Mouse (Mus musculus) Patski (cell line): Measurements from ENCODE around the gene Cks1b. TPM values are rescaled to one million over a fixed set of nuclear protein-coding genes. Genes with fewer than 3 reads are reported as not detected.

Source experiments
- ATAC-seq: fragments of 100-300 bp; one replicate; pipeline ENCODE4 v1.8.0; 2021
- CTCF ChIA-PET: fragments of 350-600 bp; sonication (Branson Sonifier 250); formaldehyde crosslinking; loops from one replicate; lab custom pipeline; 2022; ENCODE audit warnings: inconsistent platforms; lab: Charles Lee
- POLR2A ChIA-PET: fragments of 350-600 bp; sonication (Branson Sonifier 250); formaldehyde crosslinking; loops from one replicate; lab custom pipeline; 2022; ENCODE audit warnings: antibody characterized with exemption, inconsistent platforms; lab: Charles Lee
- DNase-seq: peaks from one replicate; pipeline ENCODE4 v3.0.0-alpha.2; 2011; ENCODE audit warnings: low read depth, low spot score
- H3K27me3 ChIP-seq: fragments of 371-371 bp; one replicate; pipeline ENCODE4 v1.5.1; 2021
- CTCF ChIP-seq: fragments of 100-300 bp; IDR thresholded peaks from one replicate; pipeline ENCODE4 v1.5.1; 2021
- in situ Hi-C: fragments of 300-500 bp; cut with MboI; formaldehyde crosslinking; loops from 3 replicates; pipeline ENCODE4 v1.11.1; 2018; ENCODE audit warnings: low pct_unique_long_range_greater_than_20kb, mixed read lengths
- polyA plus RNA-seq: library from polyadenylated mRNA; unstranded; gene quantifications from one replicate; pipeline ENCODE4 v1.2.3, GENCODE M21; 2021

Cks1b gene
- polyA plus RNA-seq = 162 TPM

DNA sequence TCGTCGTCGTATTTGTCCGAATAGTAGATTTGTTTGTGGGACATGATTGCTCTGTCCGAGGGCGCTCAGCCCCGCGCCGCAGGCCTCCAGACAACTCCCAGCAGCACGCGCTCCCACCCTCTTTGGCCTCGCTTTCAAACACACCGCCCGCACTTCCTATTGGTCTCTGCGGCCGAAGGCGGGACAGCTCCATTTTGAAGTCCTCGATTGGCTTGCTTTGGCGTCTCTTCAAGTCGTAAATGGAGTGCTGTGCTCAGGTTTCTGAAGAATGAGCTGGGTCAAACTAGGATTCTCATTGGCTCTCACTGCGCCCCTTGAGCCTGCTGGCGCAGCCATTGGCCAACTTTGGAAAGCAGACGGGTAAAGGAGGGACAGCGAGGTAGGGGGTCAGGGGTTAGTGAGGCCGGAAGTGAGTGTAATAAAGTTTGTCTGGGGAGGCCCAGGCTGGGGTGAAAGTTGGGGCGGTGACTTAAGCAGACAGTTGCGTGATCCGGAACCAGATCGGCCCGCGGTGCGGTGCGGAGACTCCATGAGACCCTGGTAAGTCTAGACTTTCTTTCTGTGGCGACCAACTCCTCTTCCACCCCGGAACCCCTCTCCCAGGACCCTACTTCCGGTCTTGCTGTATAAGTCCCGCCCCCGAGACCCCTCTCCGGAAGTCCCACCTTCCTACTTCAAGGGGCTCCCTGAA is at the start of gene Cks1b, which contains the start of gene Shc1:
TSS of gene Cks1b (minus strand) at position 214 of the 691 bp plus-strand sequence.
TSS of gene Shc1 (plus strand) at position 274 of the 691 bp plus-strand sequence.
- H3K27me3 ChIP-seq = no peaks in the 10 kb centered on the region
- ChIA-PET POLR2A (interaction anchor here (1.1 to 4.2 kb wide), 8 partner anchors 12 to 36 kb away, joined by 3 to 56 read pairs (median 7); partner anchors contain the start of genes Pbxip1, Pygo2 and Zbtb7b), CTCF (interaction anchor here (1.4 to 2.6 kb wide), 4 partner anchors 19 to 63 kb away, joined by 3 to 16 read pairs (median 4); no protein-coding TSS in a partner anchor)
- DNase-seq (peak; percentile 100), ATAC-seq (peak; percentile 72)
- TF ChIP-seq CTCF = no peak
- in situ Hi-C loops = no loop called here

DNA sequence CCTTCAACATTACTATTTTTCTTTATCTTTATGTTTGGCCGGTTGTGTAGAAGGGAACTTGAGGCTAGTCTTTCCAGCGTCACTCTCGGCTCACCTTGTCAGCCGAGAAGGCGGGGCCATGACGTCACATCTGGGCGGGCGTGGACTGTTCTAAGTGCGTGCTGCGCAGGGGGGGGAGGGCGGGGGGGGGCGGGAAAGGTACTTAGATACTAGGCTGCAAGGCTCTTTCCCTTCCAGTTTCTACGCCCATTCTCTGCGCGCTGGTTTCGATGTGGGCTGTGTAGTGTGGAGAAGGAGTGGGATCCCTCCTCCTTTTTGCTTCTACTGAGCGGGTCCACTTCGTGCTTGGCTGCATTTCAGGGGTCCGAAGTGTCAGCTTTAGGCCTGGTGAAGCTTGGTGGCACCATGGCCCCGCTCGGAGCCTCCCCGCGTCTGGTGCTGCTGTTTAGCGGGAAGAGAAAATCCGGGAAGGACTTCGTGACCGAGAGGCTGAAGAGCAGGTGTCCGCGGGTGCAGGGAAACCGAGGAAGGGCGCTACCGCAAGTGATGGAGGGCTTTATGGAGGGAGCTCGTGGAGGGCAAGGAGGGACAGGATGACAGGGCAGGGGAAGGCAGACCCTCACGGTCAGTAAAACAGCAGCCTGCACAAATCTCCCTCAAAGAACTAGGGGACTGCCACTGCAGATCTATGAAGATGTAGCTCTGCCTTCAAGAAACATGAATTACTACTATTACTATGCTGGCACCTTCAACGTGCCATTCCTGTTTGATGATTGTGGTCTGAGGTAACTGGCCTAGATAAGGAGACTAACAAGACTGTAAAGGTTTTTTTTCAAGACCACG is 41.0 kb upstream of the Cks1b start:
- POLR2A ChIA-PET = interaction anchor here (0.5 to 2.8 kb wide), 7 partner anchors 22 to 1504 kb away, joined by 3 to 9 read pairs (median 4); partner anchors contain the start of gene Pbxip1
- no peaks in the 10 kb centered on the region for H3K27me3 ChIP-seq
- ATAC-seq = peak; percentile 36
- peak; percentile 57 for DNase-seq
- in situ Hi-C loops = no loop called here
- TF ChIP-seq CTCF = no peak
- CTCF ChIA-PET = interaction anchor here (0.7 to 4.8 kb wide), 12 partner anchors 9 to 120 kb away, joined by 3 to 22 read pairs (median 4); partner anchors contain the start of gene Pbxip1

DNA sequence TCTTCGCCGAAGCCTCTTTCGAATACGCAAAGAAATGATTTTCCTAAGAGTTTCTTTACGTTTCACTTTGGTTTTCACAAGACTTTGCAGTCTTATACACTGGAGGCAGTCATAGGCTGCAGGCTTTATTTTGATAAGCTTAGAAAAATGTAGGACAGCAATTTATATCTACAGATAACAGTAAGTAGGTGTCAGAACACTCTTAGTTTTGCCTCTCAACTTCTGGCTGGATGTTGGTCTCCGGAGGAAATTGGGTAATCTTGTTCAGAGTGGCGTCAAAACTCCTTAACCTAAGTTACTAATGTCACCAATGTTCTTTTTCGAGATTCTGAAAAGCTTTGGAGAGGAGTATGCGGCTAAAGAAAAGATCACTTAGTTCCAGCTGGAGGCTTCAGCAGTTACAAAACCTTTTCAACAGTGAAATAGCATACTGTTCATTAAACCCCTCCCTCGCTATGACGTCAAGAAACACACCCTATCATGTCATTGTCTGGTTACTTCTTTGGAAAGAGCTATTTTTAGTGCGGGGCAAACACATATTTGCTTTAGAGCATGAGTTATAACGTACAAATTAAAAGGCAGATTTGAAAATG is 40.3 kb upstream of the Cks1b start:
- ATAC-seq (no peak), DNase-seq (no peak)
- no peaks in the 10 kb centered on the region for H3K27me3 ChIP-seq
- in situ Hi-C loops = no loop called here
- CTCF ChIA-PET = interaction anchor here (0.8 to 4.8 kb wide), 11 partner anchors 9 to 62 kb away, joined by 3 to 22 read pairs (median 4); partner anchors contain the start of gene Pbxip1
- POLR2A ChIA-PET = interaction anchor here (1.0 to 2.8 kb wide), 5 partner anchors 22 to 50 kb away, joined by 3 to 9 read pairs (median 6); partner anchors contain the start of gene Pbxip1
- no peak for TF ChIP-seq CTCF

DNA sequence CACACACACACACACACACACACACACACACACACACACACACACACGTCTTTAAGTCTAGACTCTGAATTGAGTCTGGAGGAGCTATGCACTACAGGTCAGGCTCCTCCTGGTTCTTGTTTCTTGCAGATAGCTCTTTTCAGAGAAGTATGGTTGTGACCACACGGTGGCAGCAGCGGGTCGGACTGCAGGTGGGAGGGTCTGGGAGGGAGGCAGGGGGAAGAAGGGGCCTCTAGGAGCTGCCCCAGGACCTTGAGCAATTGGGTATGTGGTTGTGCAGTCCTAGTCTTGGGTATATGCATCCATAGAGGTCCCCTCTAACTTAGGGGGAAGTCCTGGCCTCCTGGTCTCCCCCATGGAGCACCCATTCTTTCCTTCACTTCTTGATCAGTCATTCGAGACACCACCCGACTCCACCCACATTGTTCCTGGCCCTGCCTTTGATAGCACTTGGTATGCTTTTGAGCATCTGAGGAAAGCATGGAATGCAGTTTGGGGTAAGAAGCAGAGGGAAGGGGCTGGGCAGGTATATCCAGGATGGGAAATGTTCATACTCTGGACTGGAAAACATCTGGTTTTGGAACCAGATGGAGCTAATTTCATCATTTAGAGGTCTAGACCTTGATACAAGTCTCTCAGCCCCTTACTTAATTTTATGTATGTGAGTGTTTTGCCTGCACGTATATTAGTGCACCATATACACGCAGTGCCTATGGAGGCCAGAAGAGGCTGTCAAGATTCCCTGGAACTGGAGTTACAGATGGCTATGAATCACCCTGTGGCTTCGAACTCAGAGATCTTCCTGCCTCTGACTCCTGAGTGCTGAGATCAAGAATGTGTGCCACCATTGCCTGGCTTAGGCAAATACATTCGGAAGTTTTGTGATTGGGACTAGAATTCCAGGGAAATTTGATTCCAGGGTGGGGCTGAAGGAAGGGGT is 38.8 kb upstream of the Cks1b start:
- POLR2A ChIA-PET = interaction anchor here (1.5 kb wide), 1 partner anchor 16 kb away, joined by 5 read pairs; no protein-coding TSS in a partner anchor

DNA sequence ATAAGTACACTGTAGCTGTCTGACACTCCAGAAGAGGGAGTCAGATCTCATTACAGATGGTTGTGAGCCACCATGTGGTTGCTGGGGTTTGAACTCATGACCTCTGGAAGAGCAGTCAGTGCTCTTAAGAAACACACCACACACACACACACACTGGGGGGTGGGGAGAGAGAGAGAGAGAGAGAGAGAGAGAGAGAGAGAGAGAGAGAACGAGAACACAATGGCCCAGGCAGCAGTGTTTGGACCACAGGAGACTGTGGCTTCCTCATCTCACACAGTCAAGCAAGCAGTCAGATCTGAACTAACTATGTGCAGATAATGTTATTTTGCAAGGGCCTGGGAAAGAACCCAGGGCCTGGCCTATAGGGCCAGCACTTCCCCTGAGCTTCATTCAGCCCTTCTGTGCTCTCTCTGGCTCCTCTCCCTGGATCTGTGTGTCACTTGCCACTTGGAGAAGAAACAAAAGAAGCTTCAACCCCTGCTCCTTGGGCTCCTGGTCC is 37.7 kb upstream of the Cks1b start:
- ChIA-PET POLR2A (interaction anchor here (0.6 to 0.8 kb wide), 3 partner anchors 18 to 64 kb away, joined by 3 to 7 read pairs (median 4); no protein-coding TSS in a partner anchor), CTCF (interaction anchor here (0.9 to 3.4 kb wide), 15 partner anchors 8 to 316 kb away, joined by 3 to 23 read pairs (median 6); partner anchors contain the start of genes Adam15 and Pbxip1)
- no peaks in the 10 kb centered on the region for H3K27me3 ChIP-seq
- in situ Hi-C loops = no loop called here
- DNase-seq (no peak), ATAC-seq (no peak)
- TF ChIP-seq CTCF = no peak

More for the DNA sequence above, 38.8 kb upstream of the Cks1b start:
- CTCF ChIA-PET = interaction anchor here (0.6 to 4.8 kb wide), 24 partner anchors 9 to 315 kb away, joined by 3 to 23 read pairs (median 4); partner anchors contain the start of genes Adam15, Flad1, Pbxip1 and Pygo2
- no peak for DNase-seq
- in situ Hi-C loops = no loop called here
- ATAC-seq = peak; percentile 68
- H3K27me3 ChIP-seq = no peaks in the 10 kb centered on the region
- TF ChIP-seq CTCF = no peak

DNA sequence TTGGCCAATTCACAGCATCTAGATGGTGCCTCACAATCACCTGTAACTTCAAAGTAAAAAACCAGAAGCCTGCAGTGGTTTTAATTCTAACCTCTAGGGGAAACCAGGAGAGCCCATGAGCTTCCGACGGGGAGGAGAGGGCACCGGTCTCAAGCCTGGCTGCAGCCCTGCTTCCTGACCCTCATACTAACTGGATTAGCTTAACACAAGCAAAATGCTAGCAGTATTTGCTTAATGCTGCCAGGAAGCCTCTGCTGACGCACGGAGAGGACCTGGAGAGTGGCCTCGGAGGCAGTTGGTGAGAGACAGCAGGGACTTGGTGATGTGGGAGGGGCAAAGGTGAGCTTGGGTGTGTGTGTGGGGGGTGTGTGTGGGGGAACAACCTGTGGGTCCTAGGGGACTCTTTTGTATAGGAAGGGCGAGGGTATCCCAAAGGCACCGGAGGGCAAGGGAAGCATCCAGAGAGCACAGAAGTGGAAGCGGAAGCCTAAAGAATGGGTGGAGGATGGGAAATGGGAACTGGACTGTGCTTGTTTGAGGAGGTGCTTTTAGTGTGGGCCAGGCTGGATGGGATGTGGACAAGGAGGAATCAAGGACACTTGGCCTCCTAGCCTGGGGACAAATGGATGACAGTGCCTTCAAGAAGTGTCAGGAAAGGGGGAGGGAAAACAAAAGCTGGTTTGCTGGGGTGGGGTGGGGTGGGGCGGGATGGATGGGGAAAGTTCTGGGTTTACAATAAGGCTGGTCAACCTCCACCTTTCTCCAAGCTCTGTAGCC is 36.4 kb upstream of the Cks1b start, which contains the start of gene Pmvk:
TSS of gene Pmvk (plus strand) at position 141 of the 777 bp plus-strand sequence.
- no peak for DNase-seq
- in situ Hi-C loops = no loop called here
- ATAC-seq = no peak
- H3K27me3 ChIP-seq = no peaks in the 10 kb centered on the region
- TF ChIP-seq CTCF = no peak
- ChIA-PET POLR2A (interaction anchor here (0.8 kb wide), 1 partner anchor 104 kb away, joined by 4 read pairs; no protein-coding TSS in a partner anchor), CTCF (interaction anchor here (1.1 to 3.4 kb wide), 3 partner anchors 30 to 58 kb away, joined by 3 to 23 read pairs (median 5); no protein-coding TSS in a partner anchor)

DNA sequence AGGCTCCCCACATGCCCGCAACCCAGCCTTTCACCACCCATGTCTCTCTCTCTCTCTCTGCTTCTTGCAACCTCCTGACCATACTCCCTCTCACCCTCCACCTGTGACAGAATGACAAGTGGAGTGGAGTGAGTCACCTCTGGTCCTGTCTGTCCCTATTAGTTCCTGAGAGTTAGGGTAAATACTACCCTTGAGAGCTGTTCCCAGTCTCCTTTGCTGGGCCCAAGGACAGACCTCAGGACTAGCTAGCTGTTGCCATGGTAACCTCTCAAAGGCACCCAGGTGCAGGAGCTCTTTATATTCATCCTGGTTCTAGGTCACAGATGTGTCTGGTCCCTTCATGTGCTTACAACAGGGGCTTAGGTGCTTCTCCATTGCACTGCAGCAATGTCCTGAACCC is 33.7 kb upstream of the Cks1b start:
- ATAC-seq (no peak), DNase-seq (no peak)

DNA sequence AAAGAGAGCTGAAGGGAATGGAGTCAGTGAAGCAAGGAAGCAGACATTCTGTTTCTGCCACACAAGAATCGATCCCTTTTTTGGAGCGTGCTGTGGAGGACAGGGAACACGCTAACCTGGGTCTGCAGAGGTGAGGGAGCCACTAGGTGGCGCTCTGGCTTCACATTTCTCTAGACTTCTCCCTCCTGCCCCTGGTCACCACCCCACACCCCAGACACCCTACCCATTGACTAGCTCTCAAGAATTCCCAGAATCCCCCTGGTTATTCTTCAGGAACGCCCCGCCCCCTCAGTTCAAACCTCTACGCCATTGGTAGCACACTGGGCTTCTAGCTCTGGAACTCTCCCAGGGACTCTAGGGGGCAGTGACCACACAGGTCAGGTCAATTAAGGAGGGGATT is 31.4 kb upstream of the Cks1b start:
- DNase-seq (no peak), ATAC-seq (no peak)
- POLR2A ChIA-PET = interaction anchor here (0.6 to 1.7 kb wide), 3 partner anchors 10 to 30 kb away, joined by 3 to 5 read pairs (median 3); no protein-coding TSS in a partner anchor
- no peak for TF ChIP-seq CTCF
- in situ Hi-C loops = no loop called here
- H3K27me3 ChIP-seq = no peaks in the 10 kb centered on the region
- CTCF ChIA-PET = interaction anchor here (0.6 to 5.1 kb wide), 16 partner anchors 9 to 113 kb away, joined by 3 to 30 read pairs (median 4); partner anchors contain the start of gene Pbxip1

More for the DNA sequence above, 33.7 kb upstream of the Cks1b start:
- POLR2A ChIA-PET = no interaction called here
- in situ Hi-C loops = no loop called here
- no peaks in the 10 kb centered on the region for H3K27me3 ChIP-seq
- CTCF ChIA-PET = interaction anchor here (5.1 kb wide), 1 partner anchor 14 kb away, joined by 30 read pairs; the partner anchor contains the start of gene Pbxip1
- no peak for TF ChIP-seq CTCF
